Mouse (Mus musculus): ENCODE measurements around the gene Lemd1. TPM values are rescaled to one million over a fixed set of nuclear protein-coding genes. Genes with fewer than 3 reads are reported as not detected.
"Not testable (repeated sequence)": the region's sequence is repeated elsewhere in the genome, so short reads cannot be mapped to it uniquely, and the experiment has no call there.

Lemd1 gene
- polyA plus RNA-seq, 1 experiment = not detected

DNA sequence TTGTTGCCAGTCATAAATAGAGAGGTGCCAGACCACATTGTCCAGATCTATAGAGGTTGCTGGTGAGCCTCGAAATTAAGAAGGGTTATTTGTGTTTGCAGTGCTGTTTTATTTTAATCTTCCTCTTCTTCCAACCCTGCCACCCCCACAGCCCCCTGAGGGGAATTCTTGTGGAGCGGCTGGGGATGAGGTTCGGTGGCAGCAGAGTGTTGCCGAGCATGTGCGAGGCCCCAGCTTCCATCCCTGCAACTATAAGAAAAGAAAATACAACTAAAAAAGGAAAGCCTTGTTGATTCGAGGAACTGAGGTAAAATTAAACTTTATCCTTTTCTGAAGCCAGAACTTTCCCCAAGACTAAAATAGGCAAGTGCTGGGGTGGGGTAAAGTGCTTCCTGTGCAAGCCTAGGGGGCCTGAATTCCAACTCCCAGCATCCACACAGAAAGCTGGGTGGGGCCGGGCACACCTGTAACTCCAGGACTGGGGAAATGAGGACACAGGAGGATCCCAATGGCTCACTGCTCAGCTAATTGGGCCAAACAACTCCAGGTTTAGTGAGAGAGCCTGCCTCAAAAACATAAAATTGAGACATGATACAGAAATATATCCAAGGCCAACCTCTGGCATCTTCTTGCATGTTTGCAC, 77.3 kb downstream of the Lemd1 start:
- TF ChIP-seq CTCF (IDR thresholded peaks at IDR 0.05; ENCODE audit: extremely low read depth, insufficient read depth, insufficient read length, insufficient replicate concordance) (no peak), POLR2A (IDR thresholded peaks at IDR 0.05; ENCODE audit: low read depth, low read length) (no peak)
- H3K27ac ChIP-seq (ENCODE audit: insufficient read depth, low read length) = no peak overlapping the region
- DNase-seq (ENCODE audit: low read depth in 1 of 2, low spot score in 2 of 2) = no peak
- WGBS = 71% methylated on average over 7 of the region's 7 CpGs
- H3K4me1 ChIP-seq (ENCODE audit: control insufficient read depth, insufficient read depth, insufficient read length) = no peaks in the 10 kb centered on the region
- H3K4me3 ChIP-seq (ENCODE audit: extremely low read depth, insufficient read depth, insufficient read length) = no peak overlapping the region
- no peaks in the 10 kb centered on the region for H3K27me3 ChIP-seq (ENCODE audit: control insufficient read depth, insufficient read depth, low read length)
- no peaks in the 10 kb centered on the region for H3K36me3 ChIP-seq (ENCODE audit: control insufficient read depth, insufficient read depth, low read length)

- DNase-seq (ENCODE audit: low read depth in 1 of 2, low spot score in 2 of 2) = no peak
- no peak overlapping the region for H3K27ac ChIP-seq (ENCODE audit: insufficient read depth, low read length)
- TF ChIP-seq CTCF (IDR thresholded peaks at IDR 0.05; ENCODE audit: extremely low read depth, insufficient read depth, insufficient read length, insufficient replicate concordance) (no peak), POLR2A (IDR thresholded peaks at IDR 0.05; ENCODE audit: low read depth, low read length) (no peak)
- H3K4me3 ChIP-seq (ENCODE audit: extremely low read depth, insufficient read depth, insufficient read length) = no peak overlapping the region
- no peaks in the 10 kb centered on the region for H3K4me1 ChIP-seq (ENCODE audit: control insufficient read depth, insufficient read depth, insufficient read length)
- WGBS = 91% methylated on average over 3 of the region's 3 CpGs
- H3K27me3 ChIP-seq (ENCODE audit: control insufficient read depth, insufficient read depth, low read length) = no peaks in the 10 kb centered on the region
- H3K36me3 ChIP-seq (ENCODE audit: control insufficient read depth, insufficient read depth, low read length) = no peaks in the 10 kb centered on the region
Observed at GRCm38 (mm10) chr1:132271237-132271636, 80.0 kb downstream of the Lemd1 start.

GRCm38 (mm10) chr1:132276694-132277093, 85.5 kb downstream of the Lemd1 start:
- Histone ChIP-seq H3K4me1 (ENCODE audit: control insufficient read depth, insufficient read depth, insufficient read length) (no peaks in the 10 kb centered on the region), H3K4me3 (ENCODE audit: extremely low read depth, insufficient read depth, insufficient read length) (no peak overlapping the region), H3K27ac (ENCODE audit: insufficient read depth, low read length) (no peak overlapping the region), H3K27me3 (ENCODE audit: control insufficient read depth, insufficient read depth, low read length) (no peaks in the 10 kb centered on the region), H3K36me3 (ENCODE audit: control insufficient read depth, insufficient read depth, low read length) (no peaks in the 10 kb centered on the region)
- WGBS = 74% methylated on average over 3 of the region's 3 CpGs
- TF ChIP-seq POLR2A (IDR thresholded peaks at IDR 0.05; ENCODE audit: low read depth, low read length) = no peak
- no peak for TF ChIP-seq CTCF (IDR thresholded peaks at IDR 0.05; ENCODE audit: extremely low read depth, insufficient read depth, insufficient read length, insufficient replicate concordance)
- no peak for DNase-seq (ENCODE audit: low read depth in 1 of 2, low spot score in 2 of 2)

DNA sequence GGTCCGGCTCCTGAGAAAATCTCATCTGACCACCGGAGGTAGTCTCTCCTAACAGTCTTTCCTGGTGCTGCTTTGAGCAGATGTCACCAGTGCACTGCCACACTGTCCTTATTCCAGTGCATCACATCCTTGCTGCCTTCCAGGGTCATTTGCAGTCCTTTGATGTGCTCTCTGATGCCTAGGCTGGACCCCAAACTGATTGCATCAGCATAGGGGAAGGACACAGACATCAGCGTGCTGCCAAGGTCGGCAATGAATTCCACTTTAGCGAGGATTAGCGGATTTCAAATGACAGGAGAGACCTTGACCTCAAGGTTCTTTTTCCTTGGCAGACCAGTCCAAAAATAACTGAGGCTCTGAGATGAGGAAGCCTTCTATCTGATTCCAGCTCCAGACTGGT, 85.9 kb downstream of the Lemd1 start:
- DNase-seq (ENCODE audit: low read depth in 1 of 2, low spot score in 2 of 2) = no peak
- H3K27me3 ChIP-seq (ENCODE audit: control insufficient read depth, insufficient read depth, low read length) = no peaks in the 10 kb centered on the region
- H3K4me3 ChIP-seq (ENCODE audit: extremely low read depth, insufficient read depth, insufficient read length) = no peak overlapping the region
- H3K27ac ChIP-seq (ENCODE audit: insufficient read depth, low read length) = no peak overlapping the region
- WGBS = 81% methylated on average over 6 of the region's 6 CpGs
- H3K4me1 ChIP-seq (ENCODE audit: control insufficient read depth, insufficient read depth, insufficient read length) = no peaks in the 10 kb centered on the region
- no peak for TF ChIP-seq CTCF (IDR thresholded peaks at IDR 0.05; ENCODE audit: extremely low read depth, insufficient read depth, insufficient read length, insufficient replicate concordance)
- TF ChIP-seq POLR2A (IDR thresholded peaks at IDR 0.05; ENCODE audit: low read depth, low read length) = no peak
- no peaks in the 10 kb centered on the region for H3K36me3 ChIP-seq (ENCODE audit: control insufficient read depth, insufficient read depth, low read length)

DNA sequence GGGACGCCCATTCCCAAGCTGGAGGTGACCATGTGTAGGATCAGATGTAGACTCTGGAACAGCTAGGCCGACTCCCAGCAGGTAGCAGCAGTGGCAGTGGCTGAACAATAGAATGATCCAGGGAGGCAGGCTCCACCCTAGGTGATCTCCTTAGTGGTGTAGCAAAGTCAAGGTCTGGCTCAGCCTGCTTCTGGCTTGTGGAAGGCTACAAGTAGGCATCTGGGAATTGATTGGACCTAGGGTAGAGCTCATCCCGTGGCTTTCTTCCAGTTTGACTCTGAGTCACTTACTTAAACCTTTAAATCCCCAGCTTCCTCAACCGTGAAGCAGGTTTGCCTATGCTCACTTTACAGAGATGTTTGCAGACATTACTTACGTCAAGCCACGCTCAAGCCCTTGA, 89.4 kb downstream of the Lemd1 start:
- H3K36me3 ChIP-seq (ENCODE audit: control insufficient read depth, insufficient read depth, low read length); H3K27ac ChIP-seq (ENCODE audit: insufficient read depth, low read length); H3K27me3 ChIP-seq (ENCODE audit: control insufficient read depth, insufficient read depth, low read length); DNase-seq (ENCODE audit: low read depth in 1 of 2, low spot score in 2 of 2); H3K4me3 ChIP-seq (ENCODE audit: extremely low read depth, insufficient read depth, insufficient read length); H3K4me1 ChIP-seq (ENCODE audit: control insufficient read depth, insufficient read depth, insufficient read length): not testable (repeated sequence)
- WGBS = 81% methylated on average over 6 of the region's 6 CpGs

DNA sequence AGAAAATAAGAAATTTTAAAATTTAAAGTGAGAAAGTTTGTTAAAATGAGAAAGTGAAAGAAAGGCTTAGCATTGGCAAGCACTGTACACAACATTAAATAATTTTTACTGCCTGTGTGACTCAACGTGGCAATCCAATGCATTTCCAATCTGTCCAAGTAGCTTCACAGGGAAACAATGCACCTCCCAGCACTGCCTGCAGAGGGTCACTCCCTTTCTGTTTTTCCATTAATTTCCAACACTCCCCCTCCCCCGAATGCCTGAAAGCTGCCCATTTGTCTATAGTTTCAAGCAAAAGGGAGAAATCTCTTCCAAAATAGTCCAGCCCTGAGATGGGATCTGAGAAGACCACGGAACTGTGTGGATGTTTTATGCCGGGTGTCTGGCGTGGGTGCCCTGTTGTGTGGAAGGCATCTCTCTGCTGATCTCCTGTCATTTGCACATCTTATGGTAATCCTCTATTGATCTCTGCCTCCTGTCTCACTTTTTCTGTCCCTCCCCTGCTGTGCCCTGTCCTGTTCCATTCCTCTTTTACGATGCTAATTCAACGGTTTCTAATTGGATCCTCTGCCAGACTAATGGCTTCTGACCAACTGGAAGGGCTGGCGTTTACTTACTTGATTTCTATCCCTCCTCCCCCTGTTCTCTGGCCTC, 90.4 kb downstream of the Lemd1 start:
- TF ChIP-seq CTCF (IDR thresholded peaks at IDR 0.05; ENCODE audit: extremely low read depth, insufficient read depth, insufficient read length, insufficient replicate concordance) (no peak), POLR2A (IDR thresholded peaks at IDR 0.05; ENCODE audit: low read depth, low read length) (no peak)
- no peak overlapping the region for H3K27ac ChIP-seq (ENCODE audit: insufficient read depth, low read length)
- no peak overlapping the region for H3K4me3 ChIP-seq (ENCODE audit: extremely low read depth, insufficient read depth, insufficient read length)
- no peaks in the 10 kb centered on the region for H3K4me1 ChIP-seq (ENCODE audit: control insufficient read depth, insufficient read depth, insufficient read length)
- no peak for DNase-seq (ENCODE audit: low read depth in 1 of 2, low spot score in 2 of 2)
- no peaks in the 10 kb centered on the region for H3K27me3 ChIP-seq (ENCODE audit: control insufficient read depth, insufficient read depth, low read length)
- 75% methylated on average over 8 of the region's 8 CpGs for WGBS
- no peaks in the 10 kb centered on the region for H3K36me3 ChIP-seq (ENCODE audit: control insufficient read depth, insufficient read depth, low read length)

DNA sequence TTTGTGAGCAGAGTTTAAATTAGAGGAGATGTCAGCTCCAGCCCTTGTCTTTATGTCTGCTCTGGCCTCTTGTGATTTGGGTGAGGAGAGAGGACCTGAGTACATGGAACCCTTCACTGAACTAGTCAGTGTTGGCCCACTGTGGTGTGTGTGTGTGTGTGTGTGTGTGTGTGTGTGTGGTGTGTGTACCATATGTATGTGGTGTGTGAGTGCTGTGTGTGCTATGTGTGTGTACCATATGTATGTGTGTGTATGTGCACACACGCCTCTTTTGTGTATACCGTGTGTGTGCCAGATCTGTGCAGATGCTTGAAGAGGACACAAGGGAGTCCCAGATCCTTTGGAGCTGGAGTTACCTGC, 90.9 kb downstream of the Lemd1 start:
- 90% methylated on average over 2 of the region's 2 CpGs for WGBS
- Histone ChIP-seq H3K4me1 (ENCODE audit: control insufficient read depth, insufficient read depth, insufficient read length) (no peaks in the 10 kb centered on the region), H3K36me3 (ENCODE audit: control insufficient read depth, insufficient read depth, low read length) (no peaks in the 10 kb centered on the region), H3K27me3 (ENCODE audit: control insufficient read depth, insufficient read depth, low read length) (no peaks in the 10 kb centered on the region), H3K4me3 (ENCODE audit: extremely low read depth, insufficient read depth, insufficient read length) (no peak overlapping the region), H3K27ac (ENCODE audit: insufficient read depth, low read length) (no peak overlapping the region)
- DNase-seq (ENCODE audit: low read depth in 1 of 2, low spot score in 2 of 2) = no peak
- no peak for TF ChIP-seq POLR2A (IDR thresholded peaks at IDR 0.05; ENCODE audit: low read depth, low read length)
- no peak for TF ChIP-seq CTCF (IDR thresholded peaks at IDR 0.05; ENCODE audit: extremely low read depth, insufficient read depth, insufficient read length, insufficient replicate concordance)

All from spleen, adult 2 months (tissue).